Mouse (Mus musculus) naive thymus-derived CD4-positive, alpha-beta T cell, adult 2 months (primary cell): ENCODE results near the gene Ets2.

ENCODE experiments used
- DNase-seq: peaks from one replicate; pipeline ENCODE4 v3.0.0-alpha.2; 2011; ENCODE audit warnings: low read depth

Ets2 gene

DNA sequence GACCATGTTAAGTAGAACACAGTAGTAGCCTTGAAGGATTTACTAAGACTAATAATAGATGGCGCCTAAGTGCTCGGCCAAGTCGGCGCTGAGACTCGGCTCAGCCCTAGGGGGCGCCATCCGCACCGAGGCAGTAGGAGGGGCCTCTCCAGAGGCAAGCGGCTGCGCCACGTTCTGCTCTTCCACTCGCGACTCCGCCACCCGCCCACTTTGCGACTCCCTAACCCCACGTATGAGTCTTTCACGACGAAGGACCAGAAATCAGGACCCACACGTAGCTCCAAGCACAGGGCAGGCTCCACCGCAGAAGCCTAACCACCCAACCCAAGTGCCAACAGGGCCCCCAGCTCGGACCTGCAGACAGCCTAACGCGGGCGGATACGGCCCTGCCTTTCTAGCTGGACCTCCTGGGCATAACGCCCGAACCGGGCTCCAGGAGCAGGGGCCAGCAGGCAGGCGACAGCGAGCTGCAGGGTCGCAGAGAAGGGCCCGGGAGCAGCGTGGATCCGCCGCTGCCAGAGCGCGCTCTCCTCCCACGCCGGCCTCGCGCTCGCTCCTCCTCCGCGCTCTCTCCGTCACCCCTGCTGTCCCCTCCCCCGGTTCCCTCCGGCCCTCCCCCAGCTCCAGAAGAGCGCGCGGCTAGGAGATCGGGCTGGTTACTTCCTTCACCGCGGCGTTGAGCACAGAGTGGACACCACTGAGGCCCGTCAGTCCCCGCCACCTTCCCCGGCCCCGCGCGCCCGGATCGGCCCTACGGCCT is at the start of gene Ets2:
Ets2 (plus strand) TSS at position 274 of the 760 bp plus-strand sequence.
- DNase-seq = peak; percentile 93

GRCm38 (mm10) chr16:95654204-95654611 is 47.7 kb upstream of the Ets2 start:
- no peak for DNase-seq

GRCm38 (mm10) chr16:95656535-95656934 is 45.3 kb upstream of the Ets2 start:
- DNase-seq = no peak

DNA sequence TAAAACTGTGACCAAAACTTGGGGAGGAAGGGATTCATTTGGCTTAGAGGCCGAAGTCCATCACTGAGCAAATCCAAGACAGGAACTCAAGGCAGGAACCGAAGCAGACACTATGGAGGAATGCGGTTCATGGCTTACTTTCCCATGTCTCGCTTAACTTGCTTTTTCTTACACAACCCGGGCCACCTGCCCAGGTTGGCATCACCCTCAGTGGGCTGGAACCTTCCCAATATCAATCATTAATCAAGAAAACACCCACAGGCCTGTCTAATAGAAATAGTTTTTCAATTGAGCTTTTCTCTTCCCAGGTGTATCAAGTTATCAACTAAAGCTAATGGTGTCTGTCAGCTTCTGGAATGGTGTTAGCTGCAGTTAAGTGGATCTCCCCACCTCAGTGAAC is 44.7 kb upstream of the Ets2 start:
- no peak for DNase-seq

GRCm38 (mm10) chr16:95657756-95658155 is 44.1 kb upstream of the Ets2 start:
- peak; percentile 26 for DNase-seq

- peak; percentile 82 for DNase-seq
These were observed 42.9 kb upstream of the Ets2 start for GRCm38 (mm10) chr16:95658836-95659430.

DNA sequence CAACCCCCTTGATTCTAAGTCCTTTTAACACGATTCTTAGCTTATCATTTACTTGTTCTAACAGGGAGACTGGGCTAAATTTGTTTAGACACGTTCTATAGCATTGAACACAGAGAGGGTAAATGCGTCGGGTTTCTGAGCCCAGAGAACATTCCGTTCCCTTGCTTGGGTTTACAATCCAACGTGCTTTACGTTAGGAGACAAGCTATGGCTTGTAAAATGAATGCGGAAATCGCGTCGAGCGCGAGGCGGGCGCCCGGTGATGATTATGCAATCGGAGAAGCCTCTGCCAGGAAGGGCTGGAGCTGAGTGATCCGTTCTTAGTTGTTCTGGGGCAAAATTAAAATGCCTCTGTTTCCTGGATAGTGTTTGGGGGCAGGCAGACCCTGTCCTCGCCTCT is 42.4 kb upstream of the Ets2 start:
- DNase-seq = no peak

DNA sequence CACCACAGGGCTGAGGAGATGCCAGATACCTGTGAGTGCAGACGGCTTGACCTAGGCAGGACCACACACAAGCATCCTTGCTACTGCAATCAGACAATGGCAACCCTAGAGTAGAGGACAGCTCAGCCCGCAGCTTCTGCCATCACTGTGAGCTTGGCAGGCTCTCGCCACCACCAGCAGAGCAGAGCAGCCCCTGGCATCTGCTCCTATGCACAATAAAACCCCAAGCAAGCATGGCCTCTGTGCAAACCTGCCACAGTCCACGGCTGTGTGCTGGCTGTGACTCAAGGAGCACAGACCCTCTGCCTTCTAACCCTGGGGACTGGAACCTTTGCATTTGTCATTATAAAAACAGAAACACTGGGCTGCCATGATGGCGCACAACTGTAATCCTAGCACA is 41.0 kb upstream of the Ets2 start:
- no peak for DNase-seq

DNA sequence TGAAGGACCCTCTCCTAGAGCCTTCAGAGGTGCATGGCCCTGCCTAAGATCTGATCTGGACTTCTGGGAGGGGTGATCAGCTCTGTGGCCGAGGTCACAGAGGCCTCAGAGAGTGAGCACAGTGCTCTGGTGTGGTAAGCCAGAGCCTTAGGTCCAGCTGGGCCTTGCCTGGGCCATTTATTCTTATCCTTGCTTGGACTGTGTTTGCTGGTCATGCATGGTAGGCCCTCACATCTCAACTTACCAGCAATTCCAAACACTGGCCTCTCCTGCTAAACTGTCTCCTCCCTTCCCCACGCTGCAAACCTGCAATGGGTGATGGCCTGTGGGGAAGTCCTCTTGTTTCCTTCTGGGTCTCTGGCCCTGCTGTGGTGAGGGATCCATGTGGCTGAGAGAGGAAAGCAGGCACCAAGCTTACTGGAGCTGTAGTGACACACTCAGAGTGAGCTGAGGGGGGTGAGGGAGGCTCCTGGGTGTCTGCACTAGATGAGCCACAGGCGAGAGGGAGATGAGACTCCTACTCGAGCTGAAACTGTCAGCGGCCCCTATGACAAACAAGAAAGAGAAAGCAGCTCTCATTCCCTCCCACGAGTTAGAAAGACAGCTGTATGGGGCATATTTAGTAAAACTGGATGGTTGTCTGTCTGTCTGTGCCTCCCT is 36.3 kb upstream of the Ets2 start:
- no peak for DNase-seq

GRCm38 (mm10) chr16:95666288-95666687 is 35.6 kb upstream of the Ets2 start:
- DNase-seq = no peak

GRCm38 (mm10) chr16:95667395-95668150 is 34.3 kb upstream of the Ets2 start:
- no peak for DNase-seq

GRCm38 (mm10) chr16:95668151-95668993 is 33.5 kb upstream of the Ets2 start:
- DNase-seq = no peak

- no peak for DNase-seq
These were observed 27.4 kb upstream of the Ets2 start for GRCm38 (mm10) chr16:95674452-95674921.

DNA sequence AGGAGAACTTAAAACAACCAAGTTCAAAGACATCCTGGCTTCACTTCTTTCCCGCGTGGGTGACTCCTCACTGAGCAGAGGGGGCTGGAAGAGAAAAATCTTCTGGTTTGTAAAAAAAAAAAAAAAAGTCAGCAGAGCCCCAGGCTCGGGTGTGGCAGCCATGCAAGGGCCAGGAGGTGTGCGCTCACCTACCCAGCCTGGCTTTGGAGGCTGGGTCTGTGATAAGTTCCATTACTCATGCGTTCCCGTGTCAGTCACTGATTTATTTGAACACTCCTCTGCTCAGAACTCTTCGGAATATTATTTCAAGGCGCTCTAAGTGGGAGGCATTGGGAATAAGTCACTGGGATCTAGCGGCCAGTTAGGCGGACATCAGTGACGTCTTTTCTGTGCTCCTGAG is 26.7 kb upstream of the Ets2 start:
- DNase-seq = no peak

DNA sequence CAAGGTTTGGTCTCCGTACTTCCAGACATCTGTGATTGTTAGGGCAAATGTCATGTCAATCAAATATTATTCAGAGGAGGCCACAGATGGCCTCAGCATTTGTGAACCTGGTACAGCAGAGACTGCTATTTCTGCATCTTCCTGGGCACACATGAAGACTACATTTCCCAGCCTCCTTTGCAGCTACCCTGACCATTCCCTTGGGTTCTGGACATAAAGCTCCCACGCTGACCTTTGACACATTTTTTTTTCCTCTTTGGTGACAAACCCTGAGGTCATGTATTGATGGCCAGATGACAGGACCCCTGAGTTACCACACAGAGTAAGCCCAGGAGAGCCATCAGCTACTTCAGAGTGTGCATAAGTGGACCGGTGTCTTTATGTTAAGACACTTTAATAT is 25.2 kb upstream of the Ets2 start:
- DNase-seq = no peak

DNA sequence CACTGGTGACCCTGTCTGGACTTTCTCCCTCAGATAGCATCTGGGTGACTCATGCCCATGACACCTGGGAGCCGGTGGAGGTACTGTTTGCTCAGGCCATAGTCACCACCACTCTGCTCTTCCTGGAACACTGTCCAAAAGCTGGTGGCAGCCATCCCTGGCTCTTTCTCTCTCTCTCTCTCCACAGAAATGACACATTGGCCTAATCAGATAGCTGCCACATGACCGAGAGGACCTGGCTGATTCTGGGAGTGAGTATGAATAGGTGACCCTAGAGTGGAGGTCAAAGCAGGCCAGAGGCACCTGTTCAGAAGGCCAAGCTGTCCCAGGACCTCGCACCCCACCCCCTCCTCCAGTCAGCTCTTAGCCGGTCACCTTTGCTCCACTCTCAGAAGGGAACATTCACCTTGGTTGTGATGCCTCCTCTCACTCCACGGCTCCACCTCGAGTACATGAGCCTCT is 19.4 kb upstream of the Ets2 start:
- no peak for DNase-seq

GRCm38 (mm10) chr16:95685807-95686206 is 16.1 kb upstream of the Ets2 start:
- no peak for DNase-seq

GRCm38 (mm10) chr16:95686246-95686645 is 15.6 kb upstream of the Ets2 start:
- no peak for DNase-seq

GRCm38 (mm10) chr16:95686901-95687300 is 15.0 kb upstream of the Ets2 start:
- DNase-seq = no peak

- no peak for DNase-seq
These were observed 13.9 kb upstream of the Ets2 start for GRCm38 (mm10) chr16:95688010-95688409.

GRCm38 (mm10) chr16:95696599-95696998 is 5.3 kb upstream of the Ets2 start:
- DNase-seq = no peak
